Mouse (Mus musculus) hindbrain, embryonic 13.5 days (tissue): Measurements from ENCODE around the gene Gm5460. TPM values are rescaled to one million over a fixed set of nuclear protein-coding genes. Genes with fewer than 3 reads are reported as not detected.

Experiments
- ATAC-seq: fragments of 200-750 bp; cut with Nextera tagmentation; 2 replicates; pipeline ENCODE4 v1.8.0; 2017; ENCODE audit warnings: moderate TSS enrichment; ENCODE audit not compliant: low FRiP score
- H3K27ac ChIP-seq: fragments of 300-500 bp; sonication (generic); 2 replicates; pipeline ENCODE4 v1.5.1; 2015; ENCODE audit warnings: inconsistent platforms, mild to moderate bottlenecking, moderate library complexity
- H3K27me3 ChIP-seq: fragments of 300-500 bp; sonication (generic); 2 replicates; pipeline ENCODE4 v1.6.1; 2015; ENCODE audit warnings: mild to moderate bottlenecking, inconsistent platforms
- H3K36me3 ChIP-seq: fragments of 300-500 bp; sonication (generic); 2 replicates; pipeline ENCODE4 v1.6.1; 2015; ENCODE audit warnings: mild to moderate bottlenecking, inconsistent platforms
- H3K4me1 ChIP-seq: fragments of 300-500 bp; sonication (generic); replicated peaks from 2 replicates; pipeline ENCODE4 v1.6.1; 2015; ENCODE audit warnings: inconsistent platforms
- H3K4me2 ChIP-seq: fragments of 300-500 bp; sonication (generic); 2 replicates; pipeline ENCODE4 v1.6.1; 2015; ENCODE audit warnings: inconsistent platforms, mild to moderate bottlenecking, moderate library complexity
- H3K4me3 ChIP-seq: fragments of 300-500 bp; sonication (generic); 2 replicates; pipeline ENCODE4 v1.5.1; 2015; ENCODE audit warnings: mild to moderate bottlenecking, inconsistent platforms
- H3K9ac ChIP-seq: fragments of 300-500 bp; sonication (generic); 2 replicates; pipeline ENCODE4 v1.6.1; 2015; ENCODE audit warnings: mild to moderate bottlenecking, inconsistent platforms
- H3K9me3 ChIP-seq: fragments of 300-500 bp; sonication (generic); 2 replicates; pipeline ENCODE4 v1.6.1; 2016; ENCODE audit warnings: inconsistent platforms
- WGBS: fragments of 180-500 bp; shearing (Covaris S2); methylation state at CpG from one replicate; pipeline ENCODE4 v1.1.7; 2015; 5-methylcytosine and 5-hydroxymethylcytosine counted together
- polyA plus RNA-seq: library from polyadenylated mRNA; unstranded; fragments of >200 nt; fragmentation: Nextera tagmentation; extraction: Ambion mirVana; gene quantifications from 2 replicates; pipeline ENCODE4 v1.2.1, GENCODE M21; 2015

Gene Gm5460
- polyA plus RNA-seq, 1 experiment from 2014 or later: not detected

DNA sequence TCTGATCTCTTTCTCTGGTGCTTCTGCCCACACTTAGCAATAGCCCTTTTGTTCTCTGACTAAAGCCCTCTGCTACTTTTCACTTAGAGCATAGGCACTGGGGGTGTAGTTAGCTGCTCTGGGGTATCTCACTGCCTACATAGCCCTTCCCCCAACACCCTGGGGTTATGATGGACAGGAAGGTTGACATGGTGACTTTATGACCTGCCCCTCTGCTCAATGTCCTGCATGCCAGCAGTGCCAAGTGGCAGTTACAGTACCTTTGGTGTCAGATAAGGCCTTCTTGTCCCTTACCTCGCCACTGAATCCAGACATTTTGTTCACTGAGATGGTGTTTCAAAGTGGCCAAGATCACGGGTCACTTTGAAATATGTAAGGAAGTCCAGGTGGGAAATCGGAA is 1.5 kb upstream of the Gm5460 start, which contains the start of gene Gm30083:
Gene Gm30083 (minus strand): TSS at position 120 of the 400 bp plus-strand sequence.
- H3K9me3 ChIP-seq: no peaks in the 10 kb centered on the region
- H3K4me1 ChIP-seq: no peaks in the 10 kb centered on the region
- no peak within 1 kb of the TSS for H3K4me3 ChIP-seq
- no peak within 1 kb of the TSS for H3K27ac ChIP-seq
- no peaks in the 10 kb centered on the region for H3K36me3 ChIP-seq
- ATAC-seq: no peak
- H3K4me2 ChIP-seq: no peak within 1 kb of the TSS
- no peak within 1 kb of the TSS for H3K9ac ChIP-seq
- H3K27me3 ChIP-seq: no peaks in the 10 kb centered on the region
- WGBS: 91% methylated on average over 3 of the region's 3 CpGs

DNA sequence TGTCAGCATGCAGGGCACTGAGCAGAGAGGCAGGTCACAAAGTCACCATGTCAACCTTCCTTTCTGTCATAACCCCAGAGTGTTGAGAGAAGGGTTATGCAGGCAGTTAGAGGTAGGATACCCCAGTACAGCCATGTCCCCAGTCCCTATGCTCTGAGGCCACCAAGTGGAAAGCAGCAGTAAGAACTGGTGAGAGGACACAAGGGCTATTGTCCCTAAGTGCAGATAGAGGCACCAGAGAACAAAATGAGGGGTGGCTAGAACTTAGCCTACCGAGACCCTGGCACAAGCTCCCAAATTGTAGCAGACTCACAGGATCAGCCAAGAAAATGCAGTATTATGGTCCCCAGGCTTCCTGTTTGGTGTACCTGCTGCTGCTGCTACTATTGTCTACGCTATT is 380 bp downstream of the Gm5460 start:
- no peaks in the 10 kb centered on the region for H3K27me3 ChIP-seq
- no peak overlapping the region for H3K9ac ChIP-seq
- no peak overlapping the region for H3K4me2 ChIP-seq
- H3K27ac ChIP-seq: no peak overlapping the region
- H3K36me3 ChIP-seq: no peaks in the 10 kb centered on the region
- H3K4me1 ChIP-seq: no peaks in the 10 kb centered on the region
- WGBS: 91% methylated on average over 2 of the region's 2 CpGs
- ATAC-seq: no peak
- no peaks in the 10 kb centered on the region for H3K9me3 ChIP-seq
- no peak overlapping the region for H3K4me3 ChIP-seq

DNA sequence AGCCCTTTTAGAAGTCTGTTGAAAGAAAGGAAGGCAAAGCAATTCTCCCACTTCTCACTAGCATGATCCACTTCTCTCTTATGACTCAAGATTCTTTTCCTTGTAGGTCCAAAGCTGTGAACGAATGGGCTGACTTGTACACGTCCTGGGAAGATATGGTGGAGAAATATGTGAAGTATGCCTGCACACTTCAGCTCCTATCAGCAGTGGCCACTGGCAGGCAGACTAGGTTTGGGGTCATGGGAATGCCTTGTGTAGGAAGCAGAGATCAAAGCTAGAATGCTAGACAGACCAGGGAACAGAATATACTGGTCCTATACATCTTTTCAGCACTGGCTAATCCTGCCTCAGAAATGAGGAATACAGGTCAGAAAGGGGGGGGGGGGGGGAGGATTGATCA is 10.2 kb downstream of the Gm5460 start:
- H3K27ac ChIP-seq: no peak overlapping the region
- WGBS: 75% methylated on average over 2 of the region's 2 CpGs
- H3K36me3 ChIP-seq: no peaks in the 10 kb centered on the region
- H3K4me1 ChIP-seq: no peaks in the 10 kb centered on the region
- no peak overlapping the region for H3K4me2 ChIP-seq
- no peaks in the 10 kb centered on the region for H3K27me3 ChIP-seq
- no peak for ATAC-seq
- no peak overlapping the region for H3K9ac ChIP-seq
- no peak overlapping the region for H3K4me3 ChIP-seq
- H3K9me3 ChIP-seq: 0 out of 2 replicates have a peak, but pooled peaks cover 6% of the 10 kb centered on the region

DNA sequence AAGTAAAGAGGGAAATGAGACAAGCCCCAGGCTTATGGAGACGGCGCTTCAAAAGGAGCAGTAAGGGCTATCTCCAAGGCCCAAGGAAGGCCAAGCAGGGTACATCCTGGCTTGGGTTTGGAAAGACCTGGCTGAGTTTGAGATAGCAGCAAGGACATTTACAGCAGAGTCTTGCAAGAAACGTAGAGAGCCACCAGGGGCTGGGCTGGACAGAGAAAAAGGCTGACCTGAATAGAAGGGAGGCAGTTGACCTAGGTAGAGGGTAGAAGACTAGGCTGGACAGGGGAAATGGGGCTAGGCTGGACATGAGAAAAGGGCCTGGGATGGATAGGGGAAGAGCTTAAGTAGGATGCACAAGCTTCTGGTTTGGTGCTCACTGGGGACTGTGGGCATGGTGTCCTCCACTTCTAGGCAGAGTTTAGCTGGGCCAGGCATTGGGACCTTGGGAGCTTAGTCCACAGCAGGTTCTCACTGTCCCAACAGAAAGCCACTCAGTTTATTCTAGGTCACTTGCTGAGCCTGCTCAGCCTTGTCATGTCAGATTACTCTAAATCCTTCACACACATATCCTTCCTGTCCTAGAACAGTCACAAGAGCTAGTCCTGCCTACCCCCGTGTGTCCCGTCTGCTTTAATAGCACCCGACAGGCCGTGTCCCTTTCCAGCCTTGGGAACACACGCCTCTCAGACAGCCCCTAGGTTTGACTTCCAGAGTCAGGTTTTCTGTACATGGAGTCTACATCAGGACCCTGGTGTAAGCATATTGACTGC is 17.5 kb downstream of the Gm5460 start:
- no peaks in the 10 kb centered on the region for H3K36me3 ChIP-seq
- no peaks in the 10 kb centered on the region for H3K27me3 ChIP-seq
- H3K4me3 ChIP-seq: no peak overlapping the region
- H3K9me3 ChIP-seq: no peaks in the 10 kb centered on the region
- H3K4me1 ChIP-seq: no peaks in the 10 kb centered on the region
- H3K27ac ChIP-seq: no peak overlapping the region
- H3K9ac ChIP-seq: no peak overlapping the region
- WGBS: 92% methylated on average over 8 of the region's 8 CpGs
- ATAC-seq: no peak
- H3K4me2 ChIP-seq: no peak overlapping the region

DNA sequence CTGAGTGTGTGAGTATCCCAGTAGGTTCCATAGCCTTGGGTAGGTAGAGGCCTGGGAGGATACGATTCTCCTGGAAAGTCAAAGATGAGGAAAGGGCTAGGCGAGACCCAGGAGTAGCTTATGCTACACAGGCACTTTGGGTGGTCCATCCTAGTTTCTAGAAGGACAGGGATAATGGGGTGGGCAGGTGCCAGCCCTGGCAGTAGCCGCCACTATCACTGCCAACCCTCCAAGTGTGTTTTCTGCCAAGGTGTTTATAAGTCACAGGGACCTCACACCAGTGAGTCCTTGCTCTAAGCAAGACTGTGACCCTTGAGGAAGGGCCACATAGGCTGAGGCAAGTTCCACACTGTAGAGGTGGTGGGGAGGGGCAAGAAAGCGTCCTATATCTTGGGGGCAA is 24.7 kb downstream of the Gm5460 start:
- Histone ChIP-seq H3K9ac (no peak overlapping the region), H3K4me3 (no peak overlapping the region), H3K27me3 (no peaks in the 10 kb centered on the region), H3K36me3 (no peaks in the 10 kb centered on the region), H3K4me2 (no peak overlapping the region), H3K27ac (no peak overlapping the region), H3K4me1 (no peaks in the 10 kb centered on the region), H3K9me3 (no peaks in the 10 kb centered on the region)
- no peak for ATAC-seq
- WGBS: 81% methylated on average over 4 of the region's 4 CpGs

DNA sequence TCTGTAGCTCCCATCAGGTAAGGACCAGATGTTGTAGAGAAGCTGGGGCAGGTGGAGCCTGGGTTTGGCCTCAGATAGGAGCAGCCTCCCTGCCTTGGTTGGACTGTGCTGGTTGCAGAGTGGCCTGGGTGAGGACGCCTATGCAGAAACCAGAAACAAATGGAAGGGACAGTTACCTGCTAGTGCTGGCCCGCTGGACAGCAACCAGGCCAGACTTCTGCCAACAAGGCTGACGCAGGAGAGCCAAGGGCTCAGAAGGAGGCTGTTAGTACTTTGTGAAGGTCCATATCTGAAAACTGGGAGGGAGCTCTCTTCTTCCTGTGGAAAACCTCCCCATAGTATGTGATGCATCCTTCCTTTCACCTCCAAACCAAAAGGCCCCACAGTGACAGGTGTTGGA is 26.8 kb downstream of the Gm5460 start:
- H3K36me3 ChIP-seq: no peaks in the 10 kb centered on the region
- H3K4me1 ChIP-seq: no peaks in the 10 kb centered on the region
- H3K27ac ChIP-seq: no peak overlapping the region
- ATAC-seq: no peak
- no peak overlapping the region for H3K4me3 ChIP-seq
- H3K27me3 ChIP-seq: no peaks in the 10 kb centered on the region
- no peak overlapping the region for H3K4me2 ChIP-seq
- no peak overlapping the region for H3K9ac ChIP-seq
- H3K9me3 ChIP-seq: no peaks in the 10 kb centered on the region
- WGBS: 78% methylated on average over 3 of the region's 3 CpGs

DNA sequence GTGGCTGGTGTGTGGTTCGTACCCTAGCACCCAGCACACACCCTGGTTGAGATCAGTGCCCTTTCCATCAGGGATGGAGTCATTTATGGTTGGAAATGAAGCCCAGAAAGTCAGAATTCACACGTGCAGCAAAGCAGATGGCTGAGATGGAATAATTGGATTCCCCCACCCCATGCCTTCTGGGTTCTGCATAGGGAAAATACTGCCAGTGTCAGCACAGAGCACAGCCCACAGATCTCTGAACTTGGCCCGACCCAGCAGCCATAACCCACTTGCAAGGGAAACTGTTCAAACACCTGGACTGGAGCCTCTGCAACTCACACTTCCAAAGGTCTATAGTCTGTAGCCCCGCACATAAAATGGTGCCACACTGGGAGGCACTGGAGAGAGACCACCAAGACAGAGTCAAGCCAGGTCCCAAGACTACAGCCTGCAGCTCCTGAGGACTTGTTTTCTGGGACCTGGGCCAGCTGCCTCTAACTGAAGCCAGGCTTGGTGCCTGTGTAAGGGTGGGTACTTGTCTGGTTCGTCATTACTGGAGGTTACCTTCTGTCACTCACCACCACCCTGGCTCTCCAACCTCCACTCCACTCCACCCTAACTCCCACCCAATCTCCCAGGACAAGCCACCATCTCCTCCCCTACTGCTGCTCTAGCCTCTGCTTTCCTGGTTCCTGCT is 33.7 kb downstream of the Gm5460 start:
- no peak overlapping the region for H3K4me2 ChIP-seq
- H3K9ac ChIP-seq: no peak overlapping the region
- no peak overlapping the region for H3K4me3 ChIP-seq
- H3K27me3 ChIP-seq: no peaks in the 10 kb centered on the region
- H3K27ac ChIP-seq: no peak overlapping the region
- 82% methylated on average over 5 of the region's 5 CpGs for WGBS
- no peaks in the 10 kb centered on the region for H3K36me3 ChIP-seq
- H3K9me3 ChIP-seq: no peaks in the 10 kb centered on the region
- H3K4me1 ChIP-seq: no peaks in the 10 kb centered on the region
- ATAC-seq: no peak

DNA sequence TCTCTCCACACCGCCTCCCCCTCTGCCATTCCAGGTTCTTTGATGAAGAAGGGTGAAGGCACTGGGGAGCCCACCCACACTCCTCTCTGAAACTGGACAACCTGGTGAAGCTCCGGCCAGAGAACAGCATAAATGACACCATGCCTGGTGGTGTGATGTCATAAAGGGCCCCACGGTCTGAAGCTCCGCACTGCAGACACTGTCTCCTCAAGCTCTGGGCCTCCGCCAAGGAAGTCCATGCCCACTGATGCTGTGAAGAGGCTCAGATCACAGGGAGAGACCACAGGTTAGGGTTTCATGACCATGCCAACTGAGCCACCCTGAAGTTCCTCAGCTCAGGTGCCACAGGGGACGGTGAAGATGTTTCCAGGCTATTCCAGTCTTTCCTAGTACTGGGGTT is 36.0 kb downstream of the Gm5460 start, which contains the start of gene Antxrl:
Gene Antxrl (plus strand): TSS at position 192 of the 400 bp plus-strand sequence.
- Histone ChIP-seq H3K36me3 (no peaks in the 10 kb centered on the region), H3K27ac (no peak within 1 kb of the TSS), H3K4me1 (no peaks in the 10 kb centered on the region), H3K4me3 (no peak within 1 kb of the TSS), H3K9ac (no peak within 1 kb of the TSS), H3K27me3 (no peaks in the 10 kb centered on the region), H3K9me3 (no peaks in the 10 kb centered on the region), H3K4me2 (no peak within 1 kb of the TSS)
- 95% methylated on average over 6 of the region's 6 CpGs for WGBS
- ATAC-seq: no peak

DNA sequence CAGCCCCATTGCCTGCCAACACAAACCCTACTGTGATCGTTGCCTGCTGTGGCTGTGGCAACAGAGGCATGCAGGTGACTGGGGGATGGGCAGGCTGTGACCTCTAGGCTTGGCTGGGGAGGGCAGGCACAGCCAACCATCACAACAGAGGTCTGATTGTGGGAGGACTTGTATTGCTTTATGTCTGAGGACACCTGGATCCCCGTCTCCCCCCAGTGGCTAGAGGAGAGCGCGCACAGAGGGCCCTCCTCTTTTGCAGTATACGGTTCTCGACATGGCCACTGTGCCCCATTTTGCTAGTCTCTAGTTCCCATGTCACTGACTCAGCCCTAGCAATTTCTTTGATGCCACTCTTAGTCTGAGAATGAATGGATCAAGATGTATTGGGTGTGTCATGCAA is 55.1 kb downstream of the Gm5460 start:
- Histone ChIP-seq H3K27me3 (no peaks in the 10 kb centered on the region), H3K36me3 (no peaks in the 10 kb centered on the region), H3K9me3 (no peaks in the 10 kb centered on the region), H3K4me1 (no peaks in the 10 kb centered on the region), H3K4me2 (no peak overlapping the region), H3K9ac (no peak overlapping the region), H3K27ac (no peak overlapping the region), H3K4me3 (no peak overlapping the region)
- WGBS: 74% methylated on average over 6 of the region's 6 CpGs
- ATAC-seq: no peak

DNA sequence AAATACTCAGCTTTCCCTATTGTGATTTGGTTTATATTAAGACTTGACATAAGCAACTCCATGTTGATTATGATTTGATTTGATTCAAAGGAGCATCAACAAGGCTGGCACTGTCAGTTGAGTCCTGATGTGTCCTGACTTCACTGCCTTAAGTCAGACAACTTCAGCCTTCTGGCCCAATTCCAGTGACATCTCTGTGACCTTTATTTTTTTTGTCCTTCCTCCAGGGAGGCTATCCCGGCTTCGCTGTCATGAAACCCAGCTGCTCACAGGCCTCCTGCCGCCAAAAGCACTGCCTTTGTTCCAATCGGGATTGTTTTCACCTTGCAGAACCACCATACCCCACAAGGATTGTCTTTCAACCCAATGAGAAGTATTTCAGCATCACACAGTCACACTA is 58.8 kb downstream of the Gm5460 start:
- H3K4me1 ChIP-seq: no peaks in the 10 kb centered on the region
- no peaks in the 10 kb centered on the region for H3K9me3 ChIP-seq
- 20% methylated on average over 4 of the region's 4 CpGs for WGBS
- no peaks in the 10 kb centered on the region for H3K27me3 ChIP-seq
- no peak for ATAC-seq
- H3K27ac ChIP-seq: no peak overlapping the region
- no peak overlapping the region for H3K4me3 ChIP-seq
- H3K9ac ChIP-seq: no peak overlapping the region
- no peaks in the 10 kb centered on the region for H3K36me3 ChIP-seq
- H3K4me2 ChIP-seq: no peak overlapping the region

DNA sequence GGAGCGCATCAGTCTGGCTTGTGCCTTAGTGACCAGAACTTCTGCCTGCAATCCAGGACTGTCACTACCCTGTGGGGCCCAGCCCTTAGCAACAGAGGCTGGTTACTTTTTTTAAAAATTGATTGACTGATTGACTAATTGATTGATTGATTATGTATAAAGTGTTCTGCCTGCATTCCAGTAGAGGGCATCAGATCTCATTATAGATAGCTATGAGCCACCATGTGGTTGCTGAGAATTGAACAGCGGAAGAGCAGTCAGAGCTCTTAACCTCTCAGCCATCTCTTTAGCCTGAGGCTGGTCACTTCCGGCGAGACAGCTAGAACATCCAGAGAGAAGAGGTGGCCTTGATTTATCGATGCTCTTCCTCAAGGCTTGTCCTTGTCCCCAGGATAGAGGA is 60.7 kb downstream of the Gm5460 start:
- WGBS: 57% methylated on average over 5 of the region's 5 CpGs
- ATAC-seq: no peak
- Histone ChIP-seq H3K27ac (no peak overlapping the region), H3K4me1 (0 out of 2 replicates have a peak, but pooled peaks cover 3% of the 10 kb centered on the region), H3K9ac (no peak overlapping the region), H3K4me3 (no peak overlapping the region), H3K36me3 (no peaks in the 10 kb centered on the region), H3K9me3 (no peaks in the 10 kb centered on the region), H3K4me2 (no peak overlapping the region), H3K27me3 (no peaks in the 10 kb centered on the region)

DNA sequence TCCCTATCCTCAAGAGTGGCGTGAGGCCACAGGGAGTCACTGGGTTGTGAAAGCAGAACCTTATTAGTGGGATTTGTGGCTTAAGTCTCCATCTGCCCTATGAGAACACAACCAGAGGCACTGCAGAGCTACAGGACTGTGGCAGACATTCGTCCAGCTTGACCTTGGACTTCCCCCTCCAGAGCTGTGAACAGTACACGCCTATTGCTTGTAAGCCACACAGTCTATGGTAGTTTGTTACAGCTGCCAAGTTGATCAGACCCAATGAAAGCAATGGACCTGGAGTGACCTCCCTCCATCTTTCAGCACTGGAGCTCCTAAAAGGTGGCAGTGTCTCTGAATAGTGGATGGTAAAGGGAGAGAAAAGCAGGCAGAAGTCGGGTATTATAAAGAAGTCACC is 61.7 kb downstream of the Gm5460 start:
- 76% methylated on average over 4 of the region's 4 CpGs for WGBS
- Histone ChIP-seq H3K9me3 (no peaks in the 10 kb centered on the region), H3K4me3 (no peak overlapping the region), H3K4me1 (0 out of 2 replicates have a peak, but pooled peaks cover 3% of the 10 kb centered on the region), H3K27ac (no peak overlapping the region), H3K9ac (no peak overlapping the region), H3K27me3 (no peaks in the 10 kb centered on the region), H3K36me3 (no peaks in the 10 kb centered on the region), H3K4me2 (no peak overlapping the region)
- no peak for ATAC-seq
